Mouse (Mus musculus): ENCODE results near the gene Nmnat3. TPM values are rescaled to one million over a fixed set of nuclear protein-coding genes. Genes with fewer than 3 reads are reported as not detected.

Gene Nmnat3
- polyA plus RNA-seq (2012; rRNA removed; ENCODE audit: low replicate concordance) = 19.2 and 20.2 TPM in 2 replicates

DNA sequence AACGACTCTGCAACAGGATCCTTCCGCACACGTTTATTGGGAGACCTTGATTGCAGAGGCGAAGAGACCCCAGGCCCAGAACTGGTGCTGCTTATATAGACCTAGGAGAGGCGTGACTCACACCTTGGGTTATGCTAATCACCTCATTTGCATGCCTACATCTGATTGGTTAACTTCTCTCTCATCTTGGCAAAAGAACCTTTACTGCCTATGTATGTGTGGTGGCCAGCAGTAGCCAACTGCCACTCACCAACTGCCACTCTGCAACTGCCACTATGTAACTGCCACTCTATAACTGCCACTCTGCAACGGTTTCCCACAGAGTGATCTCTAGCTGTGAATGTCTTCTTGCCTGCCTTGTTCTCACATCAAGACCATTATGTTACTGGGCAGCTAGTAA, at the start of gene Nmnat3:
Gene Nmnat3 (plus strand): TSS at position 301 of the 400 bp plus-strand sequence.

DNA sequence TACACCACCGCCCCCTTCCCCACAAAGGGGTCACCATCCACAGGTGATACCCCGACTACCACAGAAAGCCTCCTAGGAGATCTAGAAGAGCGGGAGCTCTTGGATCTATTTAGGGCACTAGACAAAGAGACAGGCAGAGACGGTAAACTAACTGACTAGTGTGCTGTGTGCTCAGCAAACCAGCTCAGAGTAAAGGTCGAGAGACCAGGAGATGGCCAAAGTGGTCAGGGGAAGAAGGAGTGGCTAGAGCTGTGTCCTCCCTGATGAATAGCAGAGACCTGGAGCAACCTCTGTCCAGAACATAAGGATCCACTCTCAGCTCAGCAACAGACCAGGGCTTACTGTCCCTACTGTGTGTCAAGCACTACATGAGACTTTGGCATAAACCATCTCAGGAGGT, 135.4 kb downstream of the Nmnat3 start, which contains the start of gene Rbp1:
Gene Rbp1 (plus strand): TSS at position 306 of the 400 bp plus-strand sequence.

Other genes with a start within 250 kb of the Nmnat3 start
- 6.7 and 7.6 TPM in 2 replicates for gene Rbp1, start 135.5 kb downstream of the Nmnat3 start, polyA plus RNA-seq (2012; rRNA removed; ENCODE audit: low replicate concordance)
- 0.23 TPM in 1 of 2 replicates, not detected in the other for gene Rbp2, start 198.7 kb downstream of the Nmnat3 start, polyA plus RNA-seq (2012; rRNA removed; ENCODE audit: low replicate concordance)